Mouse (Mus musculus) mouse trophoblast stem cell (cell line): ENCODE data around the gene Cyth1.

Experiments used
- in situ Hi-C, 2 experiments: fragments of 300-500 bp; cut with MseI, MboI; formaldehyde crosslinking; loops; 2 replicates in 1 of 2; 3 replicates in 1 of 2; pipeline ENCODE4 v1.15.1; 2025

Cyth1 gene

DNA sequence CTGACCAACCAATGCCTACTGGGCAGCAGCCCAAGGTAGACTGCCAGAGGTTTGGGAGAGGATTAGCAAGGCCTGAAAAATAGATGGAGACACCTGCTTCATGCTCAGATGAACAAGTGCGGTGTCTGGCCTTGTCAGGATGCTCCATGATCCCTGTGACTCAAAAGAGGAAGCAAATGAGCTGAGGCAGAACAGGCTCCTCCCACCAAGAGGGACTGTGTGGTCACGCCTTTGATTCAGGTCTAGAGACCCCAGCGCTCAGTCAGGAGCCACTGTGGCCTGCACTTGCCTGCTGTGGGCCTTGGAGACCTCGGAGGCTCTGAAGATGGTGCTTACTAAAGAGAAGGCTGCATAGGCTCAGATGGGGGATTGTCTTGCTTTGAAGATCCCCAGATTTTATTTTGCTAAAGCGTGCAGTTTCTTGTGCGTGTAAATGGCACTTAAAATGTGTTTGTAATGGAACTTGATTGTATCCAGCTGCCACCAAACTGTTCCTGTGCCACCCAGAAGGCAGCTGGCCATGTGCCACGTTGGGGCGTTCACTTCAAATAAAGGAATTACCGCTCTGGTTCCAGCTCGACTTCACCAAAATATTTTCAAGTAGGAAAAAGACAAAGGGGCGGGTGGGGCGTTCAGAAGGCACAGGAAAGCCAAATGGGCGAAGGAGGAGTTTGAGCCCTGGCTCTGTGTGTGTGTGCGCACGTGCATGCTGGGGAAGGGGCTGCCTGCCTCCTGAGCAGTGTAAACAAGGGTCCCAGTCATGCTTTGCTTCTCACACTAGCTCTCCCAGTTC, 6.0 kb upstream of the Cyth1 start:
- in situ Hi-C loops, result no loop called here

DNA sequence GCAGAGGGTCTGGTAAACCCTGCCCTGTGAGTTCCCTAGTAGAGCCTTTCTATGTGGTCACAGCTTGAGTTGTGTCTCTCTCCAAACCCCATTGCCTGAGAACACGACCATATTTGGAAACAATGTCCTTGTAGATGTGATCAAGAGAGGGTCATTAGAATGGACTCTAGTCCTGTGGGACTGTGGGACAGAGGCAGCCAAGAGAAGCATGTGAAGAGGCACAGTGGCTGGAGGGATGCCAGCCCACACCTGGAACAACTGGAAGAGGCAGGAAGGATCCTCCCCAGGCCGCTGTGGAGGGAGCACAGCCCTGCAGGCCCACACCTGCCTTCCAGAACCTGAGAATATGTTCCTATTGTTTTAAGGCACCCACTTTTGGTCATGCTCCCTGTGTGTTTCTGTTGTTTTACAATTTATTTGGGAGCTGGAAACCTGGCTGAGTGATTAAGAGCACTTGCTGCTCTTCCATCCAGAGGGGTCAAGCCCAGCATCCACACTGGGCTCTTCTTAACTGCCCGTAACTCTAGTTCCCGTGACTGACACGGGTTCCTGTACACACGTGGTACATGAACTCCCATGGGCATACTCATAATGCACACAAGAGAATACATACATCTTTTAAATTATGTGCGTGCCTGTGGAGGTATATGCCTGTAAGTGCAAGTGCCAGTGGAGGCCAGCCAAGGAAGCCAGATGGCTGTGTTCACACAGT, 5.2 kb upstream of the Cyth1 start:
- in situ Hi-C loops, result no loop called here

DNA sequence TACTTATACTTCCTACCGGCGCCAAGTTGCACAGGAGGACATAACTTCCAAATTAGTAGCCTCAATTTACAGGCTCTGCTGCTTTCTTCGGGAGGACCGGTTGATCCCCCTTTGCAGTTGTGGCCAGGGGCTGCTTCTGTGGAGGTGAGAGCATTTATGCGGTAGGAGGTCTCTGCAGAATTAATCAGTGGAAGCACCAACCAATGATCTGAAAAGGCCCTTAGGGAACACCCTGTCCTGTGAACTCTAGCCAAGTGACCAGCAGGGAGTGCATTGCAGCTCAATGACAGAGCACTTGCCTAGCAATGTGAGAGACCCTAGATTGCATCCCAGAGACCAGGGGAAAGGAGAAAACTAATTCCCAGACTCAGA, 606 bp upstream of the Cyth1 start:
- in situ Hi-C loops, result no loop called here

DNA sequence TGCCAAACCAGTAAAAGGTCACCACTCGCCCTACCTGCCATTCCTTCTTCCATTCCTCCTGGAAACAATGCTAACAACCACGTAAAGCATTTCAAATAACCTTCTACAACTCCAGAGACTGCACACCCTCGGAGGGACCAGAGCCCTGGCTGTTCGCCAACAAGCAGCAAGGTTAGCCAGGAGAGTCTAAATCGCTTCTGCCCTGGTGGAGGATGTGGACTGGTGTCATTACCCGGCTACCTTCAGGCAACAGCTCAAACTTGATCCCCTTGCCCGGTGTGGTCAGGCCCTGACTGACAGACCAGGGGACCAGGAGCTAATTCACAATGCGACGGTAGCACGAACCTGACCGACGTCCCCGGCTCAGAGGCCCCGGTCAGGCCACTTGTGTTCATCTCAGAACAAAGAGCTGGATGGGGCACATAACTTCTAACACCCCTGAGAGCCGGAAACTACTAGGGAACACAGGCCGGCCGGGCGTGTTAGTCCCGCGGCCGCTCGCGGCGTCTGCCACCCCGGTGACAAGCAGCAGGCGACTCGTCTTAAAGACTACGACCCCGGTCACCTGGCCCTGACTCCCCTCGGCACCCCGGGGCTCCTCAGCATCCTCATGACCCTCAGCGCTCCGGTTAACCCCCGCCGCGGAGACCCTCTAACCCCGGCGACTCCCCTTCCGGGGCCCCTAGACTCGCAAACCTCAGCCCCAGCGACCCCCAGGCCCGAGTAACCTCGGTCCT, 865 bp downstream of the Cyth1 start:
- in situ Hi-C loops, result no loop called here

DNA sequence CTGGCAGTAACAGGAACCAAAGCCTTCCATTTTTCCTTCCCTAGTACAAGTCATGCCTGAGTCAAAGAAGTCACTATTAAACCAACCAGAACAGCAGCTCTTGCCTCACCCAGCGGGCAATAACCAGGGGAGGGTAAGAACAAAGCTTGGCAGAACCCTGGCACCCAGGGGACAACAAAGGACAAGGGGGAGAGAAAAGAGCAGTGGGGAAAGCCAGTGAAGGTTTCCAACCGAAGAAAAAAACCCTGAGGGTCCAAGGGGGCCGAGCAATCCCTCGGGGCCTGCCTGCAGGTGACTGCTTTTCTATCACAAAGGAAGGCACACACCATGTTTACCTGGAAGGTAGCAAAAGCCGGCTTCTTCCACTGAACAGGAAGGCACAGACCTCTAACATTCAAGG, 1.7 kb downstream of the Cyth1 start:
- in situ Hi-C loops, result no loop called here

DNA sequence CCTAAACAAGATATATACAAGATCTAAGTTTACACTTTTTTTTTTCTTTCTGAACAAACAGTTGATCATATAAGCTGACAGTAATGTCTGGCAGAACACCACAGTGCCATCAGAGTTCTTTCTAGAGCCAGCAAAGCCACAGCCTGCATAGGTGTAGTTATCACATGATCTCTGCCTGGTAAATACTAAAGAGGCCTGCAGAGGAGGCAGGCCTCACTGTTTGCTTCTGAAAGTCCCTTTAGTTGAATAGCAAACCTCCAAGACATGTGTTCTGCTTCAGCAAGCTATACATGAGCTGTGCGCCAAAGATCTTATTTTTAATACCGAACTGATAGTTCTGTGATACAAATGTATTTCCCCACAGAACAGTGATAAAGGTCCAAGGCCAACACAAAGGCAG, 3.3 kb downstream of the Cyth1 start:
- in situ Hi-C loops, result no loop called here

DNA sequence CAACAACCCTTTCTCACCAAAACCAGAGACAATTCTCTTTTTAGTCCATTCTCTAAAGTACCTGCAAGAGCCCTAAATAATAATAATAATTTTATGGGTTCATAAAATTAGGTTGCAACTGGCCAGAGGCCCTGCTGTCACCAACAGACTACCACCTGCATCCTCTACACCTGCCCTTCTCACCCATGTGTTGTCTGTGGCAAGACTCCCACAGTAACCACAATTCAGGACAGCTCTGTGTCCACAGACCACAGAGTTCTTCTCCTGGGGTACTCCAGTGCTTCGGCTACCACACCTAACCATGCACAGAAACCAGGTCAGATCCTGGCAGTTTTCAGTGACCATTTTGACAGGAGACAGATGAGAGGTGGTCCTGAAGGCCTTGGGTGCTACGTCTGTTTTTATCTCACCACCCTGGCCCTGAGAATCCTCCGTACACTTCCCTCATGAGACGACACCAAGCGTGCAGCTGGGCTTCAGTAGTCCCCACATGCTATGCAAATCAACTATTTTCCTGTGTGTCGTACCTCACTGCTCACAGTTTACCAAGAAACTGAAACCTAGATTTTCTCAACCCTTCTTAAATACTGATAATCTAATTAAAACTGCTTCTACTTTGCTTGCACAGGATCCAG, 4.6 kb downstream of the Cyth1 start:
- in situ Hi-C loops, result no loop called here

DNA sequence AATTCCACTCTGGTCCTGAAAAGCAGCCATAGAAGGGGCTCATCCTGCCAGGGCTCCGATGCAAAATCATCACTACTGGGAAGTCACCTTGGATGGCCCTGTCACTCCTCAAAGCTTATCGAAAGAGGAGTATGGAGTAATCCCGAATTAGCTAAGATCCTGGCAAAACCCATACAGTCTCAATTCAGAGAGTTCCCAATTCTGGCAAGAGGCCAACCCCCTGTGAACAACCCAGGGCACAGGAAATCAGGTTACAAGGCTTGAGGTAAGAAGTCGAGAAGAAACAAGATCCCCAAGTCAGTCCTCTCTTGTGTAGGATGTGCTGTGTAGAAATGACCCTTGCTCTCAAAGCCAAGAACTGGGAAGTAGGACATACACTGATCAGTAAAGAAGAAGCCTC, 5.9 kb downstream of the Cyth1 start:
- in situ Hi-C loops, result no loop called here

DNA sequence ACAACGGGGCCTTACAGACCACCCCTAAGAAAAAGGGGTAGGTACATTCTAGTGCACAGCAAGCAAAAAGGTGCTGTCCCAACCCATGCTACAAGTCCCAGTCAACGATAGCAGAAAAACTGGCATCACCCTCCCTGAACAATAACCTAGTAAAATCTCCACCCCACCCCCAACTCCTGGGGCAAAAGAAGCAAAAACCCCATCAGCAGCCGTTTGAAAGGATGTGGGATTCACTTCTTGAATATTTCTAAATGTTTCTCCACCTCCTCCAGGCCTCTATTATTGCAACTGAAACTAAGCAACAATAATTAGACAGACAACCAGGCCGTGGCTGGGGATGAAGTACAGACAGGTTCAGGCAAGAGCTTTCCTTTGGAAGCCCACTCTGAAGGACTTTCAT, 8.0 kb downstream of the Cyth1 start:
- in situ Hi-C loops, result no loop called here

DNA sequence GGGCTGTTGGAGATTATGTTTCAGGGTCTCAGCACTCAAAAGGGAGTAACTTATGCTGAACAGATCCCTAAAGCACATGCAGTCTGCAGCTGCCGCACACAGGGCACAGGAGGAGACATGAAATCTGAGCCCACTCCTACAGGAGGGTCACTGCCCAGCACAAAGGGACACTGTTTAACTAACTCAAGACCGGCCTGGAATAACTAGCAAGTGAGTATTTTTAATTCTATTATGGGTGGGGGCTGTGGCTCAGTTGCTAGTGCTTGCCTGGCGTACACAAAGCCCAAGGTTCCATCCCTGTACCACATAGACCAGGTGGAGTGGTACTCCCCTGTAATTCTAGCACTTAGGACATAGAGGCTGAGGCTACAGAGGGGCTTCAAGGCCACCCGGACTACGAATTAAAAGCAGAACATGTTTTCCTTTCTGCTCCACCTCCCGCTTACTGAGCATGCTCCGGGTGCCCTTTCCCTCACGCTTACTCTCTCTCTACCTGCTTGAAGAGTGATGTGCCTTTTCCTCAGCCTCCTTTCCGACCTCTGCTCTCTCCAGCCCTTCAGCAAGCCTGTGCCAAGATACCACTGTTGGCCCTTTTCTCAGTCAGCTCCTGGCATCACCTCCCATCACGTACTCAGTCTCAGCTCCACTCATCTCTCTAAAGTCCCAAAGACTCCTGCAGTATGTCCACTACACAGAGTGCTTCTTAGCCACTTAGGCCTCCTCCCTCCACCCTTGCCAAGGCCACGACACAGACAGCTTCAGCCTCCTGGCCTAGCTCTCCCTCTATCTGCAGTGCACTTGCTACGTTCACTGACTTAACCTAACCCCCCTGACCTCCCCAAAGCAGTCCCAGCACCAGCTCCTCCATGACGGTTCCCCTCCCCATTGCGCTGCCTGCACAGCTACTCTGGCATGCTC, 8.9 kb downstream of the Cyth1 start:
- in situ Hi-C loops, result no loop called here

DNA sequence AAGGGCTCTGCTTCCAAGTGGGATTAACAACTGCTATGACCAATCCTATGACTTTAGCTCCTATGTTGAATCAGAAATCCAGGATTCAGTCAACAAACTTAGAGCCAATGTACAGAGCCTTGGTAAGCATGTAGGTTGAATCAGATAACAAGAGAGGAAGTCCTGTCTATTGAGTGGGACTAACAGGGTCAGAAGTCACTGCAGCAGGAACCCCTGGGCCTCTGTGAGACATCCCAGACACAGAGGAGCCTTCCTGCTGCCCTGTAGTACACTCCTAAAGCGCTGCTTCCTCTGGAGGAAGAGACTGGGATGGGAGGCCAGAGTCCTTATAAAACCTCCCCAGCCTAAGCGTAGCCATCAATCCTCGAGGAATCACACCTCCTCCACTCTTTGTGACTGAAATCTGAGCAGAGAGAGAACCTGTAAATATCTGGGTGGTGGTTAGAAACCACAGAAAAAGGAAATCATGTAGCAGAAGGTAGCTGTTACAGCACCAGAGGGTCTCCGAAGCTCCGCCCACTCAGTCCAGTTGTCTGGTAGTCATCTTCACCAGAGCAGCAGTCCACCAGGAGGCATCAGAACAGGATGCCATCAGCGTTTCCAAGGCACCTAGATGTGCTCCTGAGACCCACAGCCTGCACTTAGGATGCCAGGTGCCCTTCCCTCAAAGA, 11.7 kb downstream of the Cyth1 start:
- in situ Hi-C loops, result no loop called here

DNA sequence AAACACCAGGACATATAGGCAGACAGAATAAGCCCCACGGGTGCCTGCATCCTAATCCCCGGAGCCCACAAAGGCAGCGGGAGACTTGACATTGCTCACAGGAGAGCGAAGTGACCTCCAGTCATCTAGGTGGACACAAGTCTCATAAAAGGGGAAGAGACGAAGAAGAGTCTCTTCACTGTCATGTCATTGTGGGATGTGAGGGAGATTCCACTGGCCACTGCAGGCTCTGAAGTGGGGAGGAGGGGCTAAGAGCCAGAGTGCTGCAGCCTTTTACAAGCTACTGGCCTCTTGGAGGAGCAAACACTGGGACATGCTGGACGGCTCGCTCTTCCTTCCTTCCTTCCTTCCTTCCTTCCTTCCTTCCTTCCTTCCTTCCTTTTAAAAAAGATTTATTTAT, 13.5 kb downstream of the Cyth1 start:
- in situ Hi-C loops, result no loop called here

DNA sequence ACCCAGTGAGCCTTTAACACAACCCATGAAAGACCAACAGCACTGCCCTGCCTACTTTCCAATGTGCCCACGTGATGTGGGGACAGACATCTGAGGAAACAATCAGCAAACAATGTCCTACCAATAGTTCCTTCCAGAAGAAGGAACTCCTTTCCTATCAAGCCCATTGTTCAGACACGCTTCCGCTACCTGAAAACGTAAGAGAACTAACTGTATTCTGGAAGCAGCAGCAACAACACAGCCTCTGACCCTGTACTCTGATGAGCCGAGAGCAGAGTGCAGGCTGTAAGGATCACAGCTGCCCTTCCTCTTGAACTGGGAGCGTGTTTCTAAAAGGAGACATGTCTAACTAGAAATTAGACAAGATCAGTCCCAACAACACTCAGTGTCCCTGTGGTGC, 13.9 kb downstream of the Cyth1 start:
- in situ Hi-C loops, result no loop called here

DNA sequence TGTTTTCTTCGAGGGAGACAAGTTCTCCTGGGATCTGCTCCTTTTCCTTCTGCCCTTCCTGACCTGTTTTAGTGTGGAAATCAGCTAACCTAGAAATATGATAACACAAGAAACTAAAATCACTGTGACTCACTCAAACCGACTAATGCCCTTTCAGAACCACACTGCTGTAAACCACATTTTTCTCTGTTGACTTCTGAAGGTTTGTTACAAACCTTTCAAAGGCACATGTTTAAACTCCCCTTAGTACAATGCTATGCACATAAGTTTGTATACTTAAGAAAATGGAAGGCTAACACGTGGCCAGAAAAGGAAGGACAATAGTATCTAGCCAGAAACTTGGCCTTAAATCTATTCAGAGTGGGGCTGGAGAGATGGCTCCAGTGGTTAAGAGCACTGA, 14.5 kb downstream of the Cyth1 start:
- in situ Hi-C loops, result no loop called here

DNA sequence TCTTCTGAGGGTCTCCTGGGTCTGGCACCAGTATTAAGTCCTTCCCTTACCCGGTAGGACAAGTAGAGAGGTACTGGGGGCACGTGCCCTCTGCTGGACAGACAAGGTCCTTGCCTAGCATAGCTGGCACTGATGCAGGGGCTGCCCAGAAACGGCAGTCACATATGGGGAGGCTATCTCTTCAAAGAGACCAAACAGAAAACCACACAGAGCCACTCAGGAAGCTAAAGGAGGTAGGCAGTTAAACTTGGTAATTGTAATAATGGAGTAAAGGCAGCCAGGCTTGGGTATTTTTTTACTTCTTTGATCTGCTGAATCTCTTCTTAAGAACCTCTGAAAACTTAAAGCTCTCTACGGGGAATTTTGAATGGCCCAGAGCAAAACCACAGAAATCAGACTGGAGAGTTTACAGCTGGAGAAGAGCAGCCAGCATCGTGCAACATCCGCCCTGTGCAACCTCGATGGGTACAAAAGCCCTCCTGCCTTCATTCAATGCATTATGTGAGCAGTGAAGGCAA, 16.0 kb downstream of the Cyth1 start:
- in situ Hi-C loops, result no loop called here

DNA sequence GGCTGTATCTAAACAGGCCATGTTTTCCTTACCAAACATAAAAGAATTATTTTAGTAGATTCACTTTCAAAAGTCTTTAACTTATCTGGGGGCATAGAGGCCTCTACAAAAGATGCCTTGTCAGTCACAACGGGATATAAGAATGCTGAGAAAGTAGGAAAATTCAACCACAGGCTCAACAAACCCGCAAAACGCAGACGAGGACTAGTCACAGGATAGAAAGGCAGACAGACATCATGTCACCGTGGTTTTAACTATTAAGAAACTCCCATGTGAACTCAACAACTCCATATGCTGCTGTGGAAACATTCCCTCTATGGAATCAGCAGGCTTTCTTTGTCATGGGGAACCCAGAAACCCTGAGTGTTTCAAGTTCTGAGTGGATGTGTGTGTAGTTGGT, 18.5 kb downstream of the Cyth1 start:
- in situ Hi-C loops, result no loop called here

DNA sequence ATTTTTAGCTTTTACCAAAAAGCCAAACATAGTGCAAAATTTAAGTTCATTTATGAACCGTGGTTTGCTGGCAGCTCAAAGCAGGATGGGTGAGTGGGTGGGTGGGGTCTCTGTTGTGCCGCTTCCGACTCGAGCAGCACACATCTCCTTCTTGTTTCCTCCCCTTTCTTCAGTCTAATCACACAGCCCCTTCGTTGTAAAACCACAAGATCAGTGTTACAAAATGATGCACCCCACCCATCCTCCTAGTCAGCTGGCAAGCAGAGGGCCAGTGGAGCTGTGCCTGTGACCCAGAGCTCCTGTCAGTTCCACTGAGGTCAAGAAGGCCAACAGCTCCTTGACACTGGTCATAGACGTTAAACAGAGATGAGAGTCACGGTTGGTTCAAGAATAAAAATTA, 20.7 kb downstream of the Cyth1 start:
- in situ Hi-C loops, result no loop called here

DNA sequence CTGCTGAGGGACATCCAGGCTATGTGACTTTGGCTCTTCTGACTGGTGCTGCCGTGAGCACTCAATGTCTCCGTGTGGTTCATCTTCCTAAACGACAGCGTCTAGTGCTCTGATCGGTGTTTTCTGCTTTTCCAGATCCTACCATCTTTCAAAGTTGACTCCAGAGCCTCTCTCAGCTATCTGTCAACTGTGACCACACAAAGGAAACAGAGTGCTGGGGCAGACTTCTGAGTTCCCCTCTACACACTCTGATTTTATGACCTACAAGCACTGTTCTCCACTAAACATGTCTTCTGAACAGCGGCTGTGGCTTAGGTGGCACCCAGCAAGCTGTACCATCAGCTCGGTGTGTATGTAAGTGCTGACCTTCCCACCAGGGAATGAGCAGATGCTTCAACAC, 21.5 kb downstream of the Cyth1 start:
- in situ Hi-C loops, result no loop called here

DNA sequence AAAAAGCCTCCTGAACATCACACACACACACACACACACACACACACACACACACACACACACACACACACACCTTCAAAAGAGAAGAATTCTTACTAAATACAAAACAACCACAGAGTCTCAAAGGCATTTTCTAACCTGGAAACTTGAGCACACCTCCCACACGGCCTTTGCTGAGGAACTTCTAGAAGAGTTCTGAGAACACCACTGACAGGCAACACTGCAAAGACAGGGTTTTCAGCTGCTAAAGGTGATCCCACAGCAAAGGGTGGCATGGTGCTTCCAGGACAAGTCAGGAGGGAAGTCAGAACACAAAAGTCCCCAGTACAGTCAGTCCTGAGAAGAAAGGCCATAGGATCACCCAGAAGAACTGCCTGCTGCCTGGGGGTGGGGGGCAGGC, 22.5 kb downstream of the Cyth1 start:
- in situ Hi-C loops, result no loop called here

DNA sequence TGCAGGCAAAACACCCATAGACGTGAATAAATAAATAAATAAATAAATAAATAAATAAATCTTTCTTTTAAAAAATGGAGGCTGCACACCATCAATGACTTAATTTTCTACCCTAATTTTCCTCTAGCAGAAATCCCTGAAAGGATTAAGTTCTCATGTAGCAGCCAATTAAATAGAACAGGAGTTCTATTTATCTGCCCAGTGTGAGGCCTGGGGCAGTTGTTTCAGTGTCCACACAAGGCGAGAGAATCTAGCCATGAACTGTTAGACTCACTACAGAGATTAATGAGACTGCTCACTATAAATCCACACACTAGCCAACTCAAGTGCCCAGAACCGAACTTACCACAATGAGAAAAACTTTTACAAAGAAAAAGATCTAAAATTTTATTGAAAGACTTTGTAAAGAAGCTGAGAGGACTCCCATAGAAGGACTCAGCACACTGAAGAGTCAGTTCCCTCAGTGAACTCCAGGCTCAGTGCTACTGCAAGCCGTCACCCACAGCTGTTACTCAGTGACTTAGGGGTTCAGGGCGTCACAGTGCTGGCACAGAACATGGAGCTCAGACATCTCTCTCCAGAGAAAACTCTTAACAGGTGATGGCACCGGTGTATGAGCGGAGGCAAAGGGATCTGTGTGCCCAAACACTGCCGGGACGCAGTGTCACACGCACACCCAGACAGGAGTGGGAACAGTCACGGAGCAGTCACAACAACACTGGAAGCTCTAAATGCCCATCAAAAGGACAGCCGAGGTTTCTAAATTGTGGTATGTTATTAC, 23.1 kb downstream of the Cyth1 start:
- in situ Hi-C loops, result no loop called here
